Mouse (Mus musculus): ENCODE measurements around the gene Rab8b. TPM values are rescaled to one million over a fixed set of nuclear protein-coding genes. Genes with fewer than 3 reads are reported as not detected.

The Rab8b gene
- polyA plus RNA-seq, 1 experiment from 2014 or later = 27.6 TPM

DNA sequence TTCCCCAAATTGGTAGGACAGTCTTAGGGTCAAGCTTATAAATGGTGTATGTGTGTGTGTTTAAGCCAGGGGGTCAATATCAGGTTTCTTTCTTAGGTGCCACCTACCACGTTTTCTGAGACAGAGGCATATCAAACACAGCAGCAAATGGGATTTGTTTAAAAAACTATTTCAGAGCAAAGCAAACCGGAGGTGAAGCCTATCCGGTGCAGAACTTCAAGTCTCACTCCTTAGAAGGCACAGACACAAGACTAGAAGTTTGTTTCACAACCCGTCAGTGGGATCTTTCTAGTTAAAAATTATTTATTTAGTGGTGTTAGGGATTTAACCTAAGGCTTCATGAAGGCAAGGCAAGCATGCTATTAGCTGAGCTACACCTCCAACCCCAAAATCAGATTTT lies 25.7 kb upstream of the Rab8b start:
- WGBS = 23% methylated on average over 4 of the region's 4 CpGs
- Histone ChIP-seq H3K36me3 (ENCODE audit: control insufficient read depth, insufficient read depth, low read length) (peaks cover 10% of the 10 kb centered on the region; the same call in 1 of the 2 replicates), H3K4me2 (ENCODE audit: low read length) (peak overlapping the region; percentile 83), H3K27ac (replicated peaks; ENCODE audit: low read depth, low read length) (peak overlapping the region; percentile 93), H3K9ac (replicated peaks; ENCODE audit: low read length) (peak overlapping the region; percentile 86), H3K4me3 (replicated peaks; ENCODE audit: low read depth, low read length) (peak overlapping the region; percentile 93), H3K27me3 (ENCODE audit: control insufficient read depth, insufficient read depth, low read length) (no peaks in the 10 kb centered on the region), H3K9me3 (ENCODE audit: control insufficient read depth, low read length) (no peaks in the 10 kb centered on the region), H3K4me1 (ENCODE audit: control insufficient read depth, insufficient read depth, low read length) (peaks cover 10% of the 10 kb centered on the region; the same call in 1 of the 2 replicates)
- ATAC-seq (ENCODE audit: low FRiP score, low TSS enrichment) (no peak), DNase-seq (no peak)

DNA sequence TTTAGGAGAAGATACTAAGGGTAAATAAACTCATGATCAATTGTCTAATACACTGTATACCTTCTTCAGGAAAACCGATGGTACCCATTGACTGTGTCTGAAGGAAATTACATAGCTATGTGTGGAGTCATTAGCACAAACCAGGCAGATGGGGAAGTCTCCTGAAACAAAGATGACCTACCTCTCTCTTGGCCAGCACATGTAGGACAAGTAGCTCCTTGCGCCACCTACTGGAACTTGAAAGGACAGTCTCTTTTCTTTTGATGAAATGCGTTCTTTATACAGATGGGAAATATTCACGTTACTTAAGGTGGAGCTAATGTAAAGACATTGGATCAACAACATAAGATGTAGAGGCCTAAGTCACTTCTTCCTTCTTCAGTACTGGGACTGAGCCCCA lies 19.3 kb upstream of the Rab8b start:
- Histone ChIP-seq H3K27me3 (ENCODE audit: control insufficient read depth, insufficient read depth, low read length) (no peaks in the 10 kb centered on the region), H3K4me1 (ENCODE audit: control insufficient read depth, insufficient read depth, low read length) (peaks cover 6% of the 10 kb centered on the region), H3K36me3 (ENCODE audit: control insufficient read depth, insufficient read depth, low read length) (no peaks in the 10 kb centered on the region), H3K9me3 (ENCODE audit: control insufficient read depth, low read length) (no peaks in the 10 kb centered on the region), H3K4me2 (ENCODE audit: low read length) (no peak overlapping the region), H3K4me3 (replicated peaks; ENCODE audit: low read depth, low read length) (no peak overlapping the region), H3K9ac (replicated peaks; ENCODE audit: low read length) (no peak overlapping the region), H3K27ac (replicated peaks; ENCODE audit: low read depth, low read length) (no peak overlapping the region)
- WGBS = 6% methylated on average over 4 of the region's 4 CpGs
- DNase-seq (peak; percentile 85), ATAC-seq (ENCODE audit: low FRiP score, low TSS enrichment) (no peak)

DNA sequence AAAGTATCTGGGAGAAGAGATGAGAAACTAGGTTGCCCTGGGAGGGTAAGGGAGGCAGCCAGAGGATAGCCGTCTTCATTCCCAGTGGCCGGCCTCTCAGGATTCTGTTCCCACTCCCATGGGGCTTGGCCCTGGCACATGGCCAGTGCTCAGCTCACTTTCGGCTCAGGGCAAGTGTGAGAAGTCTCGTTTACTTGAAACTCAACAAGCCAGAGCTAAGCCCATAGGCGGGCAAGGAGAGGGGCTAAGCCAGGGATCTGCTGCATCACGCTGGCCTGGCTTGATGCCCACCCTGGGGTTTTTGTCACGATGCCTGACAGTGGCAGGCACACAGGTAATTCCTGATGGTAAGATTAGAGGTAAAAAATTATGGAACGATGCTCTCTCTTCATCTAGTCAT lies 18.0 kb upstream of the Rab8b start:
- DNase-seq = peak; percentile 50
- Histone ChIP-seq H3K9me3 (ENCODE audit: control insufficient read depth, low read length) (no peaks in the 10 kb centered on the region), H3K36me3 (ENCODE audit: control insufficient read depth, insufficient read depth, low read length) (no peaks in the 10 kb centered on the region), H3K27ac (replicated peaks; ENCODE audit: low read depth, low read length) (no peak overlapping the region), H3K4me3 (replicated peaks; ENCODE audit: low read depth, low read length) (no peak overlapping the region), H3K4me2 (ENCODE audit: low read length) (no peak overlapping the region), H3K27me3 (ENCODE audit: control insufficient read depth, insufficient read depth, low read length) (no peaks in the 10 kb centered on the region), H3K9ac (replicated peaks; ENCODE audit: low read length) (no peak overlapping the region), H3K4me1 (ENCODE audit: control insufficient read depth, insufficient read depth, low read length) (peaks cover 15% of the 10 kb centered on the region)
- no peak for ATAC-seq (ENCODE audit: low FRiP score, low TSS enrichment)
- 67% methylated on average over 8 of the region's 8 CpGs for WGBS

DNA sequence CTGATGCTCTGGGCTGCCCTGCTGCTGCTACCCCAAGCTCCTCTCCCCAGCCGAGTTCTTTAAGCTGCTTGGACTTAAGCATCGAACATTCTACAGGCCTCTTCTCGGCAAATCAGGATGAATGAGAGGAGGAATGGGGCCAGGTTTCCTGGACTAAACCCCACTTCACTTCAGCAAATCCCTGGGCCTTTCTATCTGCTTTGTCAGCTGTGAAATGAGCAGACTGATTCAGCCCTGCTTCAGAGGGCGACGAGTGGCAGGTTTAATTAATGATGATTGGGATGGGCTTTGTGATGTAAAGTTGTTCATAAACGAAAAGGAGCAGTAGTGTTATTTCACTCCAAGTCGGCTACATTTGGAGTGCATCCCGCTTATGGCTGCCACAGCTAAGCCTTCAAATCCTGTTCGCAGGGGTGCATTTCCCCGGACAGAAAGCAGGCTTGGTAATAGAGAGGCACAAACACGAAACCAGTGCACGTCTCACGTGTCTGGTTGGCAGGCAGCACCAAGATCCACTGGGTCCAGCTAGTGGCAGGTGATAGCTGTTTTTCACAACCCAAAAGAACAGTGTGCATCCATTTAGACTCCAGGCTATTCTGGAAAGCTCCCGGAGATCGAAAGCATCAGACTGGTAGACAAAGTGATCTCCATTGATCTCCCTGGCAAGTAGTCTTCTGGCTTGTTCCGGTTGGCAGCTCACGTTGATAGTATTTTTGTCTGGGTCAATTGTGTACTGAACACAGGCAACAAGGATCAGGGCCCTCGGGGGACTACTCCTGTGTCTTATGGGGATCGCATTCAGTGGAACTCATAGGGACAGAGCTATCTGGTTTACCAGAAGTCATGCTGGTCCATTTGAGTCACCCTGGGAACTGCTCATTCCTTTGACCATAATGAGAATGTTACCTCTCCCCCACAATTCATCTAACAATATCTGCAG lies 14.7 kb upstream of the Rab8b start:
- peak; percentile 74 for DNase-seq
- no peaks in the 10 kb centered on the region for H3K36me3 ChIP-seq (ENCODE audit: control insufficient read depth, insufficient read depth, low read length)
- WGBS = 16% methylated on average over 19 of the region's 19 CpGs
- H3K27me3 ChIP-seq (ENCODE audit: control insufficient read depth, insufficient read depth, low read length) = no peaks in the 10 kb centered on the region
- H3K9ac ChIP-seq (replicated peaks; ENCODE audit: low read length) = peak overlapping the region; percentile 20; the same call in 1 of the 2 replicates
- H3K4me1 ChIP-seq (ENCODE audit: control insufficient read depth, insufficient read depth, low read length) = peaks cover 15% of the 10 kb centered on the region
- H3K27ac ChIP-seq (replicated peaks; ENCODE audit: low read depth, low read length) = peak overlapping the region; percentile 72
- H3K9me3 ChIP-seq (ENCODE audit: control insufficient read depth, low read length) = no peaks in the 10 kb centered on the region
- ATAC-seq (ENCODE audit: low FRiP score, low TSS enrichment) = peak; percentile 50
- no peak overlapping the region for H3K4me3 ChIP-seq (replicated peaks; ENCODE audit: low read depth, low read length)
- H3K4me2 ChIP-seq (ENCODE audit: low read length) = peak overlapping the region; percentile 31

DNA sequence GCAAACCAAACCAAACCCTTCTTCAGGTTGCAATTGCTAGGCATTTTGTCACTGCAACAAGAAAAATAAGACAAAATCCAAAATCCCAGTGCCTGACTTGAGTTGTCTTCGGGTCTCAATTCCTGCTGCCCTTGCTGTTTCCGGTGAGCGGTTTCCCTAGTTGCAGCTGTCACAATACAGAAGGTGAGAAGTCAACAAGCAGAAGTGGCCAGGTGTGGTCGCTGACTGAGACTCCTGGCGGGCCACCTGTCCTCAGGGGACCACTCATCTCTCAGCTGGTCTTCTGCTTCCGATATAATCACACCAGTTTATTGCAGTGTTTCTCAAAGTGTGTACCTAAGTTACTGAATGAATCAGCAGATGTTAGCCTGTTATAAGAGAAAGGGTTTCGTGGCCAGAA lies 10.9 kb upstream of the Rab8b start:
- ATAC-seq (ENCODE audit: low FRiP score, low TSS enrichment) = no peak
- DNase-seq = no peak
- H3K27me3 ChIP-seq (ENCODE audit: control insufficient read depth, insufficient read depth, low read length) = no peaks in the 10 kb centered on the region
- 84% methylated on average over 7 of the region's 7 CpGs for WGBS
- H3K4me2 ChIP-seq (ENCODE audit: low read length) = no peak overlapping the region
- peaks cover 17% of the 10 kb centered on the region for H3K4me1 ChIP-seq (ENCODE audit: control insufficient read depth, insufficient read depth, low read length)
- H3K36me3 ChIP-seq (ENCODE audit: control insufficient read depth, insufficient read depth, low read length) = no peaks in the 10 kb centered on the region
- no peak overlapping the region for H3K4me3 ChIP-seq (replicated peaks; ENCODE audit: low read depth, low read length)
- H3K9ac ChIP-seq (replicated peaks; ENCODE audit: low read length) = no peak overlapping the region
- no peaks in the 10 kb centered on the region for H3K9me3 ChIP-seq (ENCODE audit: control insufficient read depth, low read length)
- H3K27ac ChIP-seq (replicated peaks; ENCODE audit: low read depth, low read length) = no peak overlapping the region

DNA sequence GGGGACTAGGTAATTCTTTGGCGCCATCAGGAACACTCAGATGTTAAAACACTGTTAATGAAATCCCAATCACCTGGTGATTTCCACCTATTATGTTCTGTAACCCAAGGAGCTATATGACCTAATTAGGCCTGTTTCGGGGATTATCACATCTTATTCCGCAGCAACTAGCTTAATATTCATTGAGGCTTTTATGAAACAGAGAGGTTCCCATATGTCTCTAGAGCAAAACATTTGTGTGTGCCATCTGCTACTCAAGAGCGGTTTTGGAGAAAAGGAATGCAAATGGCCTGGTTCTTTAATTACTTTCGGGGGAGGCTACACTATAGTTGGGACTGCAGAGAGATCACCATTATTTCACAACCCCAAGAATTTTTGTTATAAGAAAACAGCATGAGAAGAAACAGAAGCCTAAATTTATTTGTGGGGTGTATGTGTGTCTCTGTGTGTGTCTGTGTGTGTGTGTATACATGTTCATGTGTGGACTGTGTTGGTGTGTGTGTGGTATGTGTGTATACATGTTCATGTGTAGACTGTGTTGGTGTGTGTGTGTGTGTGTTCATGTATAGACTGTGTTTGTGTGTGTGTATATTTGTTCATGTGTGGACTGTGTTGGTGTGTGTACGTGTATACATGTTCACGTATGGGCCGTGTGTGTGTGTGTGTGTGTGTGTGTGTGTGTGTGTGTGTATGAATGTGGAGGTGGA lies 8.4 kb upstream of the Rab8b start:
- Histone ChIP-seq H3K9ac (replicated peaks; ENCODE audit: low read length) (no peak overlapping the region), H3K4me1 (ENCODE audit: control insufficient read depth, insufficient read depth, low read length) (0 out of 2 replicates have a peak, but pooled peaks cover 3% of the 10 kb centered on the region), H3K27me3 (ENCODE audit: control insufficient read depth, insufficient read depth, low read length) (no peaks in the 10 kb centered on the region), H3K4me2 (ENCODE audit: low read length) (no peak overlapping the region), H3K27ac (replicated peaks; ENCODE audit: low read depth, low read length) (no peak overlapping the region), H3K9me3 (ENCODE audit: control insufficient read depth, low read length) (no peaks in the 10 kb centered on the region), H3K4me3 (replicated peaks; ENCODE audit: low read depth, low read length) (no peak overlapping the region), H3K36me3 (ENCODE audit: control insufficient read depth, insufficient read depth, low read length) (no peaks in the 10 kb centered on the region)
- DNase-seq (peak; percentile 18), ATAC-seq (ENCODE audit: low FRiP score, low TSS enrichment) (no peak)
- 63% methylated on average over 8 of the region's 8 CpGs for WGBS

DNA sequence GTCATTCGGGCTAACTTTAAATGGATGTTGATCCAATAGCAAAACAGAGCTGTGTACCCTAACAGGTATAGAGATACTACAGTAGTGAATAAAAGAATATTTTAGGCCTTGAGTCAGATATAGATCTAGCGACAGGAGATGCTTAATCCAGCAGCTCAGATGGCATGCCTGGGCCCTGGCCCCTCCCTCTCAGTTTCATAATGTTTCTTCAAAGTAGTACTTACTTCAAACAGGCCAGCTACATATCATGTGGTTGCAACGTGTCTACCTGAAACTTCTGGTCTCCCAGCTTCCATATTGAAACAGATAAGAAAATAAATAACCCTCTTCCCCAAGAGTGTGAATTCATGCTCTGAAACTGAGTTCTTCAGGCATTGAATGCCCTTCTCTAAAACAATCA lies 6.4 kb upstream of the Rab8b start:
- Histone ChIP-seq H3K9me3 (ENCODE audit: control insufficient read depth, low read length) (no peaks in the 10 kb centered on the region), H3K9ac (replicated peaks; ENCODE audit: low read length) (no peak overlapping the region), H3K4me2 (ENCODE audit: low read length) (no peak overlapping the region), H3K27me3 (ENCODE audit: control insufficient read depth, insufficient read depth, low read length) (no peaks in the 10 kb centered on the region), H3K27ac (replicated peaks; ENCODE audit: low read depth, low read length) (no peak overlapping the region), H3K36me3 (ENCODE audit: control insufficient read depth, insufficient read depth, low read length) (no peaks in the 10 kb centered on the region), H3K4me3 (replicated peaks; ENCODE audit: low read depth, low read length) (no peak overlapping the region), H3K4me1 (ENCODE audit: control insufficient read depth, insufficient read depth, low read length) (0 out of 2 replicates have a peak, but pooled peaks cover 3% of the 10 kb centered on the region)
- ATAC-seq (ENCODE audit: low FRiP score, low TSS enrichment) (no peak), DNase-seq (no peak)
- WGBS = 80% methylated on average over 3 of the region's 3 CpGs

DNA sequence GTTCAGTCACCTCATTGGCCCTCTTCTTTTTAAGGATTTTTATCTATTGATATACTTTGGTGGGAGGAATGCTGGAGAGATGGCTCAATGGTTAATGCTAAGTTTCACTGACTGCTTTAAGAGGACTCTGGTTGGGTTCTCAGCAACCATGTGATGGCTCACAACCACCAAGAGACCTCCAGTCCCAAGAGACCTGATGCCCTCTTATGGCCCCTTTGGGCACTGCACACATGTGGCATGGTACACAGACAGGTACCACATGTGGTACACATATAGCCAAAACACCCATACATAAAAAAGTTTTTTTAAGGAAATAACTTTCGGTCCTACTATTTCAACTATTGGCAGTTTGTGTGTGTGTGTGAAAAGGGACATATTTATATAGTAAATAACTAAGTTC lies 2.6 kb upstream of the Rab8b start:
- Histone ChIP-seq H3K4me2 (ENCODE audit: low read length) (no peak overlapping the region), H3K9me3 (ENCODE audit: control insufficient read depth, low read length) (no peaks in the 10 kb centered on the region), H3K27me3 (ENCODE audit: control insufficient read depth, insufficient read depth, low read length) (no peaks in the 10 kb centered on the region), H3K27ac (replicated peaks; ENCODE audit: low read depth, low read length) (no peak overlapping the region), H3K4me1 (ENCODE audit: control insufficient read depth, insufficient read depth, low read length) (peaks cover 12% of the 10 kb centered on the region), H3K36me3 (ENCODE audit: control insufficient read depth, insufficient read depth, low read length) (no peaks in the 10 kb centered on the region), H3K4me3 (replicated peaks; ENCODE audit: low read depth, low read length) (no peak overlapping the region), H3K9ac (replicated peaks; ENCODE audit: low read length) (no peak overlapping the region)
- ATAC-seq (ENCODE audit: low FRiP score, low TSS enrichment) (no peak), DNase-seq (no peak)
- WGBS = 96% methylated on average over 1 of the region's 1 CpGs
